Mouse (Mus musculus) intestine, embryonic 14.5 days (tissue): ENCODE data around the gene Sidt2. TPM values are rescaled to one million over a fixed set of nuclear protein-coding genes. Genes with fewer than 3 reads are reported as not detected.
A peak's percentile ranks its signal among the peaks of the same experiment; 100 is the strongest.

ENCODE experiments used
- ATAC-seq: fragments of 200-750 bp; cut with Nextera tagmentation; replicated peaks from 2 replicates; pipeline ENCODE4 v1.8.0; 2017; ENCODE audit warnings: low read depth, moderate number of reproducible peaks, moderate TSS enrichment, moderate library complexity; ENCODE audit not compliant: low FRiP score, low TSS enrichment
- DNase-seq: peaks from one replicate; pipeline ENCODE4 v3.0.0-alpha.2; 2018; ENCODE audit warnings: low spot score
- H3K27ac ChIP-seq: fragments of 300-500 bp; sonication (generic); 2 replicates; pipeline ENCODE4 v1.5.1; 2014; ENCODE audit warnings: low read depth, mild to moderate bottlenecking, control low read depth
- H3K27me3 ChIP-seq: fragments of 300-500 bp; sonication (generic); replicated peaks from 2 replicates; pipeline ENCODE4 v1.6.1; 2014; ENCODE audit warnings: low read length, control low read depth; ENCODE audit not compliant: control insufficient read depth, insufficient read depth
- H3K36me3 ChIP-seq: fragments of 300-500 bp; sonication (generic); 2 replicates; pipeline ENCODE4 v1.6.1; 2014; ENCODE audit warnings: low read length, control low read depth; ENCODE audit not compliant: control insufficient read depth, insufficient read depth
- H3K4me1 ChIP-seq: fragments of 300-500 bp; sonication (generic); replicated peaks from 2 replicates; pipeline ENCODE4 v1.6.1; 2014; ENCODE audit warnings: low read length, control low read depth, mixed read lengths; ENCODE audit not compliant: control insufficient read depth, insufficient read depth
- H3K4me2 ChIP-seq: fragments of 300-500 bp; sonication (generic); 2 replicates; pipeline ENCODE4 v1.6.1; 2014; ENCODE audit warnings: low read length
- H3K4me3 ChIP-seq: fragments of 300-500 bp; sonication (generic); 2 replicates; pipeline ENCODE4 v1.5.1; 2014; ENCODE audit warnings: low read depth, low read length, control low read depth, mixed read lengths
- H3K9ac ChIP-seq: fragments of 300-500 bp; sonication (generic); 2 replicates; pipeline ENCODE4 v1.6.1; 2014; ENCODE audit warnings: mild to moderate bottlenecking, low read length
- H3K9me3 ChIP-seq: fragments of 300-500 bp; sonication (generic); 2 replicates; pipeline ENCODE4 v1.6.1; 2016; ENCODE audit warnings: low read length, control low read depth; ENCODE audit not compliant: control insufficient read depth
- whole genome bisulfite sequencing: fragments of 180-500 bp; shearing (Covaris S2); extraction: QIAGEN DNeasy Blood & Tissue Kit; methylation state at CpG from one replicate; pipeline ENCODE4 v1.1.7; 2014; 5-methylcytosine and 5-hydroxymethylcytosine counted together
- polyA plus RNA-seq: library from polyadenylated mRNA; unstranded; fragments of >200 nt; fragmentation: Nextera tagmentation; extraction: Ambion mirVana; gene quantifications from 2 replicates; pipeline ENCODE4 v1.2.1, GENCODE M21; 2014

The Sidt2 gene
- 37.9 and 41.2 TPM in 2 replicates for polyA plus RNA-seq

GRCm38 (mm10) chr9:45955107-45955963 is at the start of gene Sidt2:
TSS of gene Sidt2 (minus strand) at chr9:45955258.
- DNase-seq: peak; percentile 89
- peak; percentile 95 for ATAC-seq
- Histone ChIP-seq H3K4me1 (peaks cover 19% of the 10 kb centered on the region), H3K36me3 (peaks cover 16% of the 10 kb centered on the region), H3K4me2 (peak within 1 kb of the TSS; percentile 91), H3K27me3 (no peaks in the 10 kb centered on the region), H3K4me3 (peak within 1 kb of the TSS; percentile 89), H3K9ac (peak within 1 kb of the TSS; percentile 90), H3K9me3 (no peaks in the 10 kb centered on the region), H3K27ac (peak within 1 kb of the TSS; percentile 90)
- WGBS: under 1% methylated on average over 48 of the region's 48 CpGs

GRCm38 (mm10) chr9:46004529-46004928 is 49.5 kb upstream of the Sidt2 start:
- H3K27ac ChIP-seq: no peak overlapping the region
- DNase-seq (no peak), ATAC-seq (no peak)
- no peaks in the 10 kb centered on the region for H3K36me3 ChIP-seq
- H3K4me2 ChIP-seq: no peak overlapping the region
- no peaks in the 10 kb centered on the region for H3K27me3 ChIP-seq
- H3K4me1 ChIP-seq: no peaks in the 10 kb centered on the region
- H3K4me3 ChIP-seq: no peak overlapping the region
- H3K9me3 ChIP-seq: no peaks in the 10 kb centered on the region
- no peak overlapping the region for H3K9ac ChIP-seq
- WGBS: 71% methylated on average over 3 of the region's 3 CpGs

DNA sequence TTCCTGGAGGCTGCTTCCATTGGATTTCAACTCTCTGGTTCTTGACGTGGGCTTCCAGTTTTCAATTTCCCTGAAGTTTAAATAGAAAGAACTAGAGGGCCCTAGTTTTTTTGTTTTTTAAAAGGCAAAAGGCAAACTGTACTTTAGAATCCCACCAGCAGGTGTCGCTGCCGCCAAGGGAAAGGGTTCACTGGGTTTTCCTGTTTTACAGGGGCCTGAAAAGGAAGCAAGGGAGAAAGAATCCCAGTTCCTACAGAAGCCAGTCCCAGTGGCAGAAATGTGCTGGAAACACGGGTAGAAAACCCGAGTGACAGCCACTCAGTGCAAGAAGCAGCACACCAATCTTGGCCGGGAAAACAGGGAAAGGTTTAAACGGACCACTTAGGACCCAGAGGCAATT is 48.7 kb upstream of the Sidt2 start:
- peak; percentile 99 for DNase-seq
- Histone ChIP-seq H3K9me3 (no peaks in the 10 kb centered on the region), H3K4me3 (no peak overlapping the region), H3K27ac (no peak overlapping the region), H3K4me1 (no peaks in the 10 kb centered on the region), H3K36me3 (no peaks in the 10 kb centered on the region), H3K4me2 (no peak overlapping the region), H3K9ac (no peak overlapping the region), H3K27me3 (no peaks in the 10 kb centered on the region)
- no peak for ATAC-seq
- WGBS: 7% methylated on average over 7 of the region's 7 CpGs

DNA sequence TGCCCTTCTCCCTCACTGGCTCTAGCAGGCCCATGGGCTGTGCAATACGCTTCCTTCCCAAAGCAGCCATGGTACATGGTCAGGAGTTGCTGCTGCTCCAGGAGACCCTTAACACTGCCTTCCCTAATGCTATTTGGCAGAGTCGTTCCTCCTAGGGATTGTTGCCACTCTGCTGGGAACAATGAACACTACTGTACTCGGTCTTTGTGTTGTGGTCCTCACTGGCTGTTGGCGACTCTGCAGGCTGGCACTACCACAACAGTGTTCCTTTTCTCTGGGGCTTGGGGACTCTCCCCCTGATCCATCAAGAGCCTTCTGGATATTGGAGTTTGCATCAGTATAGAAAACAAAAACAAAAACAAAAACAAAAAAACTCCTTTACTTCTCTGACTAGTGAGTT is 44.0 kb upstream of the Sidt2 start:
- Histone ChIP-seq H3K27me3 (no peaks in the 10 kb centered on the region), H3K9me3 (no peaks in the 10 kb centered on the region), H3K4me2 (no peak overlapping the region), H3K27ac (no peak overlapping the region), H3K36me3 (no peaks in the 10 kb centered on the region), H3K4me3 (no peak overlapping the region), H3K9ac (no peak overlapping the region), H3K4me1 (no peaks in the 10 kb centered on the region)
- 80% methylated on average over 4 of the region's 4 CpGs for WGBS
- ATAC-seq (no peak), DNase-seq (no peak)

DNA sequence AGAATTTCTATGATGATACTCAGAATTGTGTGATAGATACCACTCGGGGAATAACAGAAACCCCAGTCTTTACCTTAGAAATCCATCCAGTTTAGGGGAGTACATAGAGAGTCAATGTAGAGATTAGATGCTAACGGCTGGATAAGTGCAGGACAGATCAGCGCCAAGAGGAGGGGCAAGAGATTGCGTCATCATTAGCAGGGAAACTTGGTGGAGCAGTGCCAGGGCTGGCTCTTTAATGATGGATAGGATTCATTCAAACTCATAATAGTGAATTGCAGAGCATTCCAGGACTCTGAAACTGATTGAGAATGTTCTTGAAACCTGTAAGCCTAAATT is 30.1 kb upstream of the Sidt2 start:
- 2% methylated on average over 4 of the region's 4 CpGs for WGBS

DNA sequence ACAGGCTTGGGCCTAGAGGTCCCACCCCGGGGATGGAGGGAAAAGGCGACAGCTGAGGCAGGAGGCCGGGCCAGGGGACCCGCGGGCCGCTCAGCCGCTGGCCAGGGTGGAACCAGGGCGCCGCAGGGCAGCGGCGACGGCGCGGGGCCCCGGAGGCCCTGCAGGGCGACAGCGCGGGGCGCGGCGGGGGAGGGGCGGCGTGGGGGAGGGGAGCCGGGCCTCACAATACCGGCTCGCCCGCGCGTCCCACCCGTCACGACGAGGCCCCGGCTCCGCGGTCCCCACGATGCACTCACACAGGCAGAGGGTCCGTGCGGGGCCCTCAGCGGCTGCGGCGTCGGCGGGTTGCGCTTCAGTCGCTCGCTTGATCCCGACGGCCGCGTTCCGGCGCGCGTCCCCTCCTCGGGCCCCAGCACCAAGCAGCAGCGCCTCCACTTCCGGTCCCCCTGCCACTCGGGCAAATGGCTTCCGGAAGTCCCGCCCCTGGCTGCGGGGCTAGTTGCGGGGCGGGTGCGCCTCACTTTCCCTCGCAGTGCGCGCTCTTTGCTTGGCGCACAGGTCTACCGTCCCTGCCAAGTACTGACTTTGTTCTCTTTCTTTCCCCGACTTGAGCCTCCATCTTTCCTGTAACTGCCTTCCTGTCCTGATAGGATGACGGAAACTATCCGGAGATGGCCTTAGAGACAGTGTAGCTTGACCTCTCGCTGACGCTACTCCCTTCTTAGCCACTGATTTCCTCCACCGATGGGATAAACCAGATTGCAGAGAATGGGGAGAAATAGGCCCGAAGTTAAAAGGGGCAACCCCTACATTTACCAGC is 29.6 kb upstream of the Sidt2 start:
- Histone ChIP-seq H3K4me1 (peaks cover 27% of the 10 kb centered on the region), H3K4me2 (peak overlapping the region; percentile 74), H3K27ac (peak overlapping the region; percentile 88), H3K36me3 (0 out of 2 replicates have a peak, but pooled peaks cover 4% of the 10 kb centered on the region), H3K9ac (peak overlapping the region; percentile 97), H3K9me3 (no peaks in the 10 kb centered on the region), H3K27me3 (no peaks in the 10 kb centered on the region), H3K4me3 (peak overlapping the region; percentile 86)
- DNase-seq (peak; percentile 96), ATAC-seq (peak; percentile 90)
- WGBS: under 1% methylated on average over 70 of the region's 76 CpGs

More for the DNA sequence above, 30.1 kb upstream of the Sidt2 start:
- Histone ChIP-seq H3K4me3 (peak overlapping the region; percentile 86), H3K27ac (peak overlapping the region; percentile 88), H3K9me3 (no peaks in the 10 kb centered on the region), H3K27me3 (no peaks in the 10 kb centered on the region), H3K9ac (peak overlapping the region; percentile 97), H3K36me3 (0 out of 2 replicates have a peak, but pooled peaks cover 4% of the 10 kb centered on the region), H3K4me2 (peak overlapping the region; percentile 74), H3K4me1 (peaks cover 21% of the 10 kb centered on the region)
- ATAC-seq (peak; percentile 73), DNase-seq (peak; percentile 71)

DNA sequence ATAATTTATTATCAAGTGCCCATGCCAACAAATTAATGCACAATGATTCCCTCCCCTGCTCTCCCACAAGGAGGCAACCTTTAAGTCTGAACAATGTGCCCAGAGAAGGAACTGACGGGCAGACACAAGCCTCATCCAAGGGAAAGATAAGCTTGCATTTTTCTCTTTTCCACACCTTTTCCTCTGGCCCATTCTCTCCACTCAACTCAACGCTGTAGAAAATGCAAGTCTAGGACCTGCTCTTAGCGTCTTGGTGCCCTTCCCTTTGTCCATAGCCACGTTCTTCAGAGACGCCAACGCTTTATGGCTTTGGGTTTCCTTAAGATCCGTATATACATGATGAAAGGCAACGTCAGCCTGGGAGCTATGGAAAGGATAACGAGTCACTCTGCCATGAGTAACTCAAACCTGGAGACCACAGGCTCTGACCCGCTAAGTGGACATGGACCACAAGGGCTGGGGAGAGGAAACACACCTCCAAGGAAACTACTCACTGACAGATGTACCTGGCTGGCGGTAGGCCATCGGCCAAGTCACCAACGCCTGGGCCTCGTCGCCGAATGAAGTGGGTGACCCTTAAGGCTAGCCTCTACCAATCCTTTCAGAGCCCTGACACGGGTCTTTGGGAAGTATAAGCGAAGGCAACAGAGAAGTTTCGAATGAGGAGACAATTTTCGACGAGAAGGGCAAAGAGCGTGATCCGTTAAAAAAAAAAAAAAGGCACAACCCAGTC is 28.8 kb upstream of the Sidt2 start:
- peak overlapping the region; percentile 74 for H3K4me2 ChIP-seq
- under 1% methylated on average over 23 of the region's 23 CpGs for WGBS
- H3K27ac ChIP-seq: peak overlapping the region; percentile 88
- H3K27me3 ChIP-seq: no peaks in the 10 kb centered on the region
- ATAC-seq (no peak), DNase-seq (peak; percentile 77)
- 0 out of 2 replicates have a peak, but pooled peaks cover 6% of the 10 kb centered on the region for H3K36me3 ChIP-seq
- H3K4me3 ChIP-seq: peak overlapping the region; percentile 86
- H3K4me1 ChIP-seq: peaks cover 27% of the 10 kb centered on the region
- H3K9me3 ChIP-seq: no peaks in the 10 kb centered on the region
- H3K9ac ChIP-seq: peak overlapping the region; percentile 97

DNA sequence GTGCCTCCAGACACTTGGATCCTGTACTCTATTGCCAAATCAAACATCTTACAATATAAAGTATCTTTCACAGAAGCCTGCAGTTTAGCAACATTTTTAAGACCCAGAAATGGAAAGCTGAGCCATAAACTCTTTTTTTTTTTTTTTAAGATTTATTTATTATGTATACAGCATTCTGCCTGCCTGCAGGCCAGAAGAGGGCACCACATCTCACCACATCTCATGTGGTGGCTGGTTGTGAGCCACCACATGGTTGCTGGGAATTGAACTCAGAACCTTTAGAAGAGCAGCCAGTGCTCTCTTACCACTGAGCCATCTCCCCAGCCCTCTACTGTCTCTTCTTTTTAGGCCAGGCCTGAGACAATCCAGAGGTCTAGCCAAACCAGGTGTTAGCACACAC is 26.3 kb upstream of the Sidt2 start:
- Histone ChIP-seq H3K9me3 (no peaks in the 10 kb centered on the region), H3K4me3 (no peak overlapping the region)
- ATAC-seq: no peak

More for the DNA sequence above, 26.3 kb upstream of the Sidt2 start:
- Histone ChIP-seq H3K4me2 (no peak overlapping the region), H3K27me3 (no peaks in the 10 kb centered on the region), H3K9ac (no peak overlapping the region), H3K27ac (no peak overlapping the region), H3K4me1 (peaks cover 27% of the 10 kb centered on the region), H3K36me3 (peaks cover 16% of the 10 kb centered on the region; the same call in 1 of the 2 replicates)
- DNase-seq: no peak
